Mouse (Mus musculus): ENCODE measurements around the gene Adrm1. TPM values are rescaled to one million over a fixed set of nuclear protein-coding genes. Genes with fewer than 3 reads are reported as not detected.

The Adrm1 gene
- polyA plus RNA-seq, 1 experiment from 2014 or later = 158 TPM

Small RNA genes lying within 50 kb of the gene (microRNA-seq; reads per million reads assigned to microRNA genes)
- gene Mir7005 = not detected

Other genes starting within 250 kb of the Adrm1 start
- 5.4 and 5.9 TPM in 2 replicates for gene Taf4, start 194.8 kb upstream of the Adrm1 start, polyA plus RNA-seq (2014; fragmentation: Nextera tagmentation; extraction: Ambion mirVana)
- 21.2 and 35.9 TPM in 2 replicates for gene Lsm14b, start 146.5 kb upstream of the Adrm1 start, polyA plus RNA-seq (2014; fragmentation: Nextera tagmentation; extraction: Ambion mirVana)
- 579 and 610 TPM in 2 replicates for gene Psma7, start 129.1 kb upstream of the Adrm1 start, polyA plus RNA-seq (2014; fragmentation: Nextera tagmentation; extraction: Ambion mirVana)
- gene Ss18l1, start 129.0 kb upstream of the Adrm1 start, polyA plus RNA-seq (2014; fragmentation: Nextera tagmentation; extraction: Ambion mirVana) = 61.4 and 62.7 TPM in 2 replicates
- gene Mtg2, start 100.9 kb upstream of the Adrm1 start, polyA plus RNA-seq (2014; fragmentation: Nextera tagmentation; extraction: Ambion mirVana) = 32.2 and 35.4 TPM in 2 replicates
- gene Hrh3, start 67.0 kb upstream of the Adrm1 start, polyA plus RNA-seq (2014; fragmentation: Nextera tagmentation; extraction: Ambion mirVana) = 2.7 and 3.8 TPM in 2 replicates
- gene Osbpl2, start 52.2 kb upstream of the Adrm1 start, polyA plus RNA-seq (2014; fragmentation: Nextera tagmentation; extraction: Ambion mirVana) = 67.2 and 76.6 TPM in 2 replicates
- gene Lama5, start 54.4 kb downstream of the Adrm1 start, polyA plus RNA-seq (2014; fragmentation: Nextera tagmentation; extraction: Ambion mirVana) = 1.2 and 1.8 TPM in 2 replicates
- 409 and 512 TPM in 2 replicates for gene Rps21, start 85.9 kb downstream of the Adrm1 start, polyA plus RNA-seq (2014; fragmentation: Nextera tagmentation; extraction: Ambion mirVana)
- 32.0 and 37.5 TPM in 2 replicates for gene Cables2, start 102.0 kb downstream of the Adrm1 start, polyA plus RNA-seq (2014; fragmentation: Nextera tagmentation; extraction: Ambion mirVana)
- not detected in 2 replicates for gene Rbbp8nl, start 118.4 kb downstream of the Adrm1 start, polyA plus RNA-seq (2014; fragmentation: Nextera tagmentation; extraction: Ambion mirVana)
- gene Gata5, start 163.2 kb downstream of the Adrm1 start, polyA plus RNA-seq (2014; fragmentation: Nextera tagmentation; extraction: Ambion mirVana) = not detected in 2 replicates

Measured in midbrain, embryonic 14.5 days (tissue).